Mouse (Mus musculus) forebrain, embryonic 11.5 days (tissue): ENCODE data around the gene Fam217a. TPM values are rescaled to one million over a fixed set of nuclear protein-coding genes. Genes with fewer than 3 reads are reported as not detected.
"Not testable (repeated sequence)": the region's sequence is repeated elsewhere in the genome, so short reads cannot be mapped to it uniquely, and the experiment has no call there.

Experiments
- ATAC-seq: fragments of 200-750 bp; cut with Nextera tagmentation; replicated peaks from 2 replicates; pipeline ENCODE4 v1.8.0; 2017; ENCODE audit warnings: moderate TSS enrichment; ENCODE audit not compliant: low FRiP score
- DNase-seq: peaks from one replicate; pipeline ENCODE4 v3.0.0-alpha.2; 2017; ENCODE audit warnings: low spot score
- H3K27ac ChIP-seq: fragments of 300-500 bp; sonication (generic); 2 replicates; pipeline ENCODE4 v1.5.1; 2014; ENCODE audit warnings: low read depth, low read length
- H3K27me3 ChIP-seq: fragments of 300-500 bp; sonication (generic); 2 replicates; pipeline ENCODE4 v1.6.1; 2014; ENCODE audit warnings: mild to moderate bottlenecking, low read length, mixed read lengths; ENCODE audit not compliant: control insufficient read depth, insufficient read depth
- H3K36me3 ChIP-seq: fragments of 300-500 bp; sonication (generic); 2 replicates; pipeline ENCODE4 v1.6.1; 2014; ENCODE audit warnings: mild to moderate bottlenecking, low read length, moderate library complexity, mixed read lengths; ENCODE audit not compliant: control insufficient read depth, insufficient read depth
- H3K4me1 ChIP-seq: fragments of 300-500 bp; sonication (generic); replicated peaks from 2 replicates; pipeline ENCODE4 v1.6.1; 2014; ENCODE audit warnings: low read length, mixed read lengths; ENCODE audit not compliant: control insufficient read depth, insufficient read depth
- H3K4me2 ChIP-seq: fragments of 300-500 bp; sonication (generic); 2 replicates; pipeline ENCODE4 v1.6.1; 2014; ENCODE audit warnings: low read depth, mild to moderate bottlenecking, low read length, moderate library complexity, mixed read lengths; ENCODE audit not compliant: severe bottlenecking
- H3K4me3 ChIP-seq: fragments of 300-500 bp; sonication (generic); 2 replicates; pipeline ENCODE4 v1.5.1; 2014; ENCODE audit warnings: low read depth, low read length
- H3K9ac ChIP-seq: fragments of 300-500 bp; sonication (generic); 2 replicates; pipeline ENCODE4 v1.6.1; 2014; ENCODE audit warnings: low read length
- H3K9me3 ChIP-seq: fragments of 300-500 bp; sonication (generic); 2 replicates; pipeline ENCODE4 v1.6.1; 2016; ENCODE audit warnings: low read length, mixed read lengths; ENCODE audit not compliant: control insufficient read depth
- WGBS: fragments of 180-500 bp; shearing (Covaris S2); extraction: QIAGEN DNeasy Blood & Tissue Kit; methylation state at CpG from one replicate; pipeline ENCODE4 v1.1.7; 2014; 5-methylcytosine and 5-hydroxymethylcytosine counted together
- polyA plus RNA-seq: library from polyadenylated mRNA; unstranded; fragments of >200 nt; fragmentation: Nextera tagmentation; extraction: Ambion mirVana; gene quantifications from 2 replicates; pipeline ENCODE4 v1.2.1, GENCODE M21; 2014

Gene Fam217a
- polyA plus RNA-seq, 1 experiment from 2014 or later = 0.60 TPM

- no peak for ATAC-seq
- Histone ChIP-seq H3K36me3 (no peaks in the 10 kb centered on the region), H3K27ac (no peak overlapping the region), H3K4me2 (no peak overlapping the region), H3K4me3 (no peak overlapping the region), H3K9me3 (no peaks in the 10 kb centered on the region), H3K27me3 (peaks cover 11% of the 10 kb centered on the region), H3K4me1 (0 out of 2 replicates have a peak, but pooled peaks cover 3% of the 10 kb centered on the region), H3K9ac (no peak overlapping the region)
- no peak for DNase-seq
- WGBS = 83% methylated on average over 4 of the region's 4 CpGs
Measured at GRCm38 (mm10) chr13:34960996-34961770, 37.1 kb upstream of the Fam217a start.

- WGBS = 83% methylated on average over 3 of the region's 3 CpGs
- H3K4me2 ChIP-seq, DNase-seq, H3K4me3 ChIP-seq, ATAC-seq, H3K4me1 ChIP-seq, H3K36me3 ChIP-seq, H3K27me3 ChIP-seq, H3K9ac ChIP-seq, H3K27ac ChIP-seq, H3K9me3 ChIP-seq: not testable (repeated sequence)
Measured at GRCm38 (mm10) chr13:34958158-34958557, 34.0 kb upstream of the Fam217a start.

- no peak for ATAC-seq
- Histone ChIP-seq H3K27me3 (no peaks in the 10 kb centered on the region), H3K4me3 (no peak overlapping the region), H3K27ac (no peak overlapping the region), H3K9me3 (no peaks in the 10 kb centered on the region), H3K9ac (no peak overlapping the region), H3K4me2 (no peak overlapping the region), H3K4me1 (no peaks in the 10 kb centered on the region), H3K36me3 (no peaks in the 10 kb centered on the region)
- DNase-seq = no peak
- WGBS = 88% methylated on average over 4 of the region's 4 CpGs
Measured at GRCm38 (mm10) chr13:34956901-34957300, 32.8 kb upstream of the Fam217a start.

- ATAC-seq, H3K4me1 ChIP-seq, H3K27ac ChIP-seq, H3K9me3 ChIP-seq, H3K4me3 ChIP-seq, DNase-seq, H3K4me2 ChIP-seq, H3K9ac ChIP-seq, H3K36me3 ChIP-seq, H3K27me3 ChIP-seq: not testable (repeated sequence)
- WGBS = 96% methylated on average over 2 of the region's 2 CpGs
Measured at GRCm38 (mm10) chr13:34951437-34951836, 27.3 kb upstream of the Fam217a start.

GRCm38 (mm10) chr13:34942370-34942769, 18.3 kb upstream of the Fam217a start:
- DNase-seq (no peak), ATAC-seq (no peak)
- no peaks in the 10 kb centered on the region for H3K27me3 ChIP-seq

GRCm38 (mm10) chr13:34934931-34935644, 11.0 kb upstream of the Fam217a start:
- 84% methylated on average over 10 of the region's 10 CpGs for WGBS
- H3K27me3 ChIP-seq = no peaks in the 10 kb centered on the region
- no peak overlapping the region for H3K27ac ChIP-seq
- H3K4me1 ChIP-seq = no peaks in the 10 kb centered on the region
- DNase-seq = no peak
- H3K4me3 ChIP-seq = no peak overlapping the region
- H3K4me2 ChIP-seq = no peak overlapping the region
- no peak for ATAC-seq
- H3K36me3 ChIP-seq = no peaks in the 10 kb centered on the region
- no peaks in the 10 kb centered on the region for H3K9me3 ChIP-seq
- no peak overlapping the region for H3K9ac ChIP-seq

More at GRCm38 (mm10) chr13:34942370-34942769, 18.3 kb upstream of the Fam217a start:
- Histone ChIP-seq H3K4me3 (no peak overlapping the region), H3K9me3 (no peaks in the 10 kb centered on the region), H3K9ac (no peak overlapping the region), H3K36me3 (no peaks in the 10 kb centered on the region), H3K4me1 (no peaks in the 10 kb centered on the region), H3K4me2 (no peak overlapping the region), H3K27ac (no peak overlapping the region)

GRCm38 (mm10) chr13:34916520-34917167, 7.5 kb downstream of the Fam217a start:
- H3K4me2 ChIP-seq = 0 out of 2 replicates have a peak overlapping the region, but pooled peaks have one; percentile 22
- no peaks in the 10 kb centered on the region for H3K9me3 ChIP-seq
- no peak overlapping the region for H3K4me3 ChIP-seq
- 49% methylated on average over 37 of the region's 37 CpGs for WGBS
- no peaks in the 10 kb centered on the region for H3K27me3 ChIP-seq
- no peaks in the 10 kb centered on the region for H3K36me3 ChIP-seq
- DNase-seq (peak; percentile 54), ATAC-seq (no peak)
- H3K9ac ChIP-seq = no peak overlapping the region
- no peaks in the 10 kb centered on the region for H3K4me1 ChIP-seq
- no peak overlapping the region for H3K27ac ChIP-seq

GRCm38 (mm10) chr13:34914614-34915013, 9.5 kb downstream of the Fam217a start:
- Histone ChIP-seq H3K9ac (no peak overlapping the region), H3K4me2 (no peak overlapping the region), H3K27ac (no peak overlapping the region), H3K36me3 (no peaks in the 10 kb centered on the region), H3K27me3 (no peaks in the 10 kb centered on the region), H3K9me3 (no peaks in the 10 kb centered on the region), H3K4me1 (no peaks in the 10 kb centered on the region), H3K4me3 (no peak overlapping the region)
- DNase-seq (no peak), ATAC-seq (no peak)
- WGBS = 87% methylated on average over 9 of the region's 9 CpGs
